Mouse (Mus musculus) limb, embryonic 14.5 days (tissue): ENCODE results near the gene Lss. TPM values are rescaled to one million over a fixed set of nuclear protein-coding genes. Genes with fewer than 3 reads are reported as not detected.

Source experiments
- ATAC-seq: fragments of 200-750 bp; cut with Nextera tagmentation; 2 replicates; pipeline ENCODE4 v1.8.0; 2017; ENCODE audit warnings: low read depth, moderate number of reproducible peaks, moderate TSS enrichment; ENCODE audit not compliant: low FRiP score
- DNase-seq: peaks from one replicate; pipeline ENCODE4 v3.0.0-alpha.2; 2015; ENCODE audit warnings: low spot score
- H3K27ac ChIP-seq: fragments of 300-500 bp; sonication (generic); replicated peaks from 2 replicates; pipeline ENCODE4 v1.5.1; 2014; ENCODE audit warnings: low read depth, mild to moderate bottlenecking, low read length, moderate library complexity, mixed read lengths
- H3K27me3 ChIP-seq: fragments of 300-500 bp; sonication (generic); 2 replicates; pipeline ENCODE4 v1.6.1; 2014; ENCODE audit warnings: low read length, mixed read lengths; ENCODE audit not compliant: control insufficient read depth, insufficient read depth
- H3K36me3 ChIP-seq: fragments of 300-500 bp; sonication (generic); 2 replicates; pipeline ENCODE4 v1.6.1; 2014; ENCODE audit warnings: mild to moderate bottlenecking, low read length, moderate library complexity, mixed read lengths; ENCODE audit not compliant: control insufficient read depth, insufficient read depth
- H3K4me1 ChIP-seq: fragments of 300-500 bp; sonication (generic); 2 replicates; pipeline ENCODE4 v1.6.1; 2014; ENCODE audit warnings: antibody characterized with exemption, low read length, mixed read lengths; ENCODE audit not compliant: control insufficient read depth, insufficient read depth
- H3K4me2 ChIP-seq: fragments of 300-500 bp; sonication (generic); replicated peaks from 2 replicates; pipeline ENCODE4 v1.6.1; 2014; ENCODE audit warnings: low read depth, mild to moderate bottlenecking, low read length, moderate library complexity; ENCODE audit not compliant: severe bottlenecking
- H3K4me3 ChIP-seq: fragments of 300-500 bp; sonication (generic); replicated peaks from 2 replicates; pipeline ENCODE4 v1.5.1; 2014; ENCODE audit warnings: low read length
- H3K9ac ChIP-seq: fragments of 300-500 bp; sonication (generic); 2 replicates; pipeline ENCODE4 v1.6.1; 2014; ENCODE audit warnings: mild to moderate bottlenecking, low read depth, low read length, moderate library complexity; ENCODE audit not compliant: severe bottlenecking
- H3K9me3 ChIP-seq: fragments of 300-500 bp; sonication (generic); 2 replicates; pipeline ENCODE4 v1.6.1; 2016; ENCODE audit warnings: low read length; ENCODE audit not compliant: control insufficient read depth
- POLR2A ChIP-seq: fragments of 200-500 bp; IDR thresholded peaks from 2 replicates; pipeline ENCODE4 v1.8.0; 2012; ENCODE audit warnings: inconsistent platforms, mild to moderate bottlenecking, moderate library complexity, borderline replicate concordance; ENCODE audit not compliant: insufficient read depth, insufficient read length; ENCODE audit errors: extremely low read depth
- WGBS: fragments of 180-500 bp; shearing (Covaris S2); extraction: QIAGEN DNeasy Blood & Tissue Kit; methylation state at CpG from one replicate; pipeline ENCODE4 v1.1.7; 2014; 5-methylcytosine and 5-hydroxymethylcytosine counted together
- polyA plus RNA-seq, 2 experiments: library from polyadenylated mRNA; depleted of rRNA in 1 of 2; stranded (reverse) in 1 of 2; unstranded in 1 of 2; fragments of >200 nt; fragmentation: Nextera tagmentation in 1 of 2; extraction: Ambion mirVana in 1 of 2; gene quantifications; 2 replicates each; pipeline versions ENCODE4 v1.2.1 to v1.2.3; 2012 to 2014

Lss gene
- polyA plus RNA-seq, 2 experiments = 25.4 to 30.2 TPM

- TF ChIP-seq POLR2A = no peak
- no peaks in the 10 kb centered on the region for H3K4me1 ChIP-seq
- H3K27me3 ChIP-seq = no peaks in the 10 kb centered on the region
- WGBS = 84% methylated on average over 10 of the region's 10 CpGs
- no peak within 1 kb of the TSS for H3K4me3 ChIP-seq
- no peak within 1 kb of the TSS for H3K9ac ChIP-seq
- DNase-seq = no peak
- H3K36me3 ChIP-seq = no peaks in the 10 kb centered on the region
- no peaks in the 10 kb centered on the region for H3K9me3 ChIP-seq
- no peak for ATAC-seq
- H3K27ac ChIP-seq = no peak within 1 kb of the TSS
- no peak within 1 kb of the TSS for H3K4me2 ChIP-seq
These were observed 30.6 kb downstream of the Lss start, which contains the start of gene Spatc1l for GRCm38 (mm10) chr10:76561972-76562371. Gene Spatc1l, plus strand, starts transcription at chr10:76562272.

- 86% methylated on average over 22 of the region's 22 CpGs for WGBS
- Histone ChIP-seq H3K4me2 (no peak overlapping the region), H3K27me3 (no peaks in the 10 kb centered on the region), H3K27ac (no peak overlapping the region), H3K4me3 (no peak overlapping the region), H3K36me3 (no peaks in the 10 kb centered on the region), H3K4me1 (no peaks in the 10 kb centered on the region), H3K9ac (no peak overlapping the region), H3K9me3 (no peaks in the 10 kb centered on the region)
- no peak for DNase-seq
- ATAC-seq = no peak
- no peak for TF ChIP-seq POLR2A
These were observed 38.8 kb downstream of the Lss start for GRCm38 (mm10) chr10:76569996-76570685.

- H3K4me1 ChIP-seq = no peaks in the 10 kb centered on the region
- no peak overlapping the region for H3K9ac ChIP-seq
- WGBS = 48% methylated on average over 2 of the region's 2 CpGs
- TF ChIP-seq POLR2A = no peak
- no peak overlapping the region for H3K4me3 ChIP-seq
- H3K36me3 ChIP-seq = no peaks in the 10 kb centered on the region
- H3K9me3 ChIP-seq = no peaks in the 10 kb centered on the region
- no peak for DNase-seq
- H3K27me3 ChIP-seq = no peaks in the 10 kb centered on the region
- H3K4me2 ChIP-seq = no peak overlapping the region
- no peak overlapping the region for H3K27ac ChIP-seq
- ATAC-seq = no peak
These were observed 39.7 kb downstream of the Lss start for GRCm38 (mm10) chr10:76571070-76571469.

GRCm38 (mm10) chr10:76572151-76572550 is 40.8 kb downstream of the Lss start:
- H3K9me3 ChIP-seq = no peaks in the 10 kb centered on the region
- H3K36me3 ChIP-seq = no peaks in the 10 kb centered on the region
- no peak overlapping the region for H3K9ac ChIP-seq
- no peak overlapping the region for H3K27ac ChIP-seq
- 85% methylated on average over 3 of the region's 3 CpGs for WGBS
- ATAC-seq (no peak), DNase-seq (no peak)
- no peak for TF ChIP-seq POLR2A
- no peaks in the 10 kb centered on the region for H3K27me3 ChIP-seq
- no peaks in the 10 kb centered on the region for H3K4me1 ChIP-seq
- no peak overlapping the region for H3K4me3 ChIP-seq
- H3K4me2 ChIP-seq = no peak overlapping the region

- Histone ChIP-seq H3K9me3 (no peaks in the 10 kb centered on the region), H3K36me3 (no peaks in the 10 kb centered on the region), H3K4me1 (no peaks in the 10 kb centered on the region), H3K4me3 (no peak within 1 kb of the TSS), H3K27me3 (no peaks in the 10 kb centered on the region), H3K4me2 (no peak within 1 kb of the TSS), H3K9ac (no peak within 1 kb of the TSS), H3K27ac (no peak within 1 kb of the TSS)
- no peak for ATAC-seq
- no peak for DNase-seq
- TF ChIP-seq POLR2A = no peak
- WGBS = 63% methylated on average over 3 of the region's 3 CpGs
These were observed 44.0 kb downstream of the Lss start, which contains the start of gene Ftcd for GRCm38 (mm10) chr10:76575374-76575773. Gene Ftcd, plus strand, starts transcription at chr10:76575648.

GRCm38 (mm10) chr10:76576920-76577319 is 45.5 kb downstream of the Lss start:
- 76% methylated on average over 6 of the region's 7 CpGs for whole genome bisulfite sequencing
- Histone ChIP-seq H3K27ac (no peak overlapping the region), H3K4me3 (no peak overlapping the region), H3K36me3 (no peaks in the 10 kb centered on the region), H3K4me2 (no peak overlapping the region), H3K9ac (no peak overlapping the region), H3K9me3 (no peaks in the 10 kb centered on the region), H3K27me3 (no peaks in the 10 kb centered on the region), H3K4me1 (no peaks in the 10 kb centered on the region)
- TF ChIP-seq POLR2A = no peak
- DNase-seq (no peak), ATAC-seq (no peak)
